Mouse (Mus musculus) limb, embryonic 12.5 days (tissue): ENCODE results near the gene Cryba4. TPM values are rescaled to one million over a fixed set of nuclear protein-coding genes. Genes with fewer than 3 reads are reported as not detected.

Source experiments
- polyA plus RNA-seq: library from polyadenylated mRNA; unstranded; fragments of >200 nt; fragmentation: Nextera tagmentation; extraction: Ambion mirVana; gene quantifications from 2 replicates; pipeline ENCODE4 v1.2.1, GENCODE M21; 2016

Gene Cryba4
- polyA plus RNA-seq, 1 experiment from 2014 or later = 0.59 TPM

Other genes with a start within 250 kb of the Cryba4 start
- gene Crybb1, start 3.3 kb upstream of the Cryba4 start, polyA plus RNA-seq = 0.28 and 0.67 TPM in 2 replicates
- gene Tpst2, start 24.2 kb upstream of the Cryba4 start, polyA plus RNA-seq = 34.3 and 35.9 TPM in 2 replicates
- gene Tfip11, start 73.8 kb upstream of the Cryba4 start, polyA plus RNA-seq = 38.2 and 41.5 TPM in 2 replicates
- 54.9 and 57.2 TPM in 2 replicates for gene Srrd, start 90.5 kb upstream of the Cryba4 start, polyA plus RNA-seq
- 40.1 and 44.9 TPM in 2 replicates for gene Hps4, start 90.6 kb upstream of the Cryba4 start, polyA plus RNA-seq
- gene Gm6583, start 103.5 kb upstream of the Cryba4 start, polyA plus RNA-seq = 0.24 and 0.33 TPM in 2 replicates
- gene Asphd2, start 142.3 kb upstream of the Cryba4 start, polyA plus RNA-seq = 29.0 and 35.4 TPM in 2 replicates
- not detected in 2 replicates for gene Gm6588, start 196.9 kb upstream of the Cryba4 start, polyA plus RNA-seq